Mouse (Mus musculus): ENCODE measurements around the gene Pcx. TPM values are rescaled to one million over a fixed set of nuclear protein-coding genes. Genes with fewer than 3 reads are reported as not detected.

Pcx gene
- polyA plus RNA-seq, 1 experiment: 4.0 TPM

GRCm38 (mm10) chr19:4480041-4480440 is 30.2 kb upstream of the Pcx start:
- Histone ChIP-seq H3K79me2 (ENCODE audit: control insufficient read depth, insufficient read depth) (peaks cover 3% of the 10 kb centered on the region), H3K79me3 (ENCODE audit: low read depth) (no peaks in the 10 kb centered on the region), H3K4me3 (ENCODE audit: insufficient read depth, poor library complexity, severe bottlenecking) (no peak overlapping the region), H3ac (ENCODE audit: control insufficient read depth, insufficient read length, low read depth) (no peak overlapping the region), H3K27me3 (ENCODE audit: control insufficient read depth, insufficient read depth, insufficient read length) (no peaks in the 10 kb centered on the region), H3K36me3 (ENCODE audit: control insufficient read depth, insufficient read depth) (no peaks in the 10 kb centered on the region)
- TF ChIP-seq MAX (IDR thresholded peaks at IDR 0.05) (no peak), CEBPB (IDR thresholded peaks at IDR 0.05; ENCODE audit: low read depth) (no peak), CTCF (IDR thresholded peaks at IDR 0.05; ENCODE audit: control insufficient read depth, insufficient read depth, insufficient read length) (no peak), USF1 (IDR thresholded peaks at IDR 0.05; ENCODE audit: low read depth) (no peak), MYOG (IDR thresholded peaks at IDR 0.05; ENCODE audit: control insufficient read depth, extremely low read depth, insufficient read length) (no peak), FOSL1 (IDR thresholded peaks at IDR 0.05; ENCODE audit: insufficient read depth, low read length, poor library complexity, severe bottlenecking) (no peak), MYOD1 (IDR thresholded peaks at IDR 0.05; ENCODE audit: control insufficient read depth, insufficient read length, low read depth) (no peak)

- Histone ChIP-seq H3K27me3 (ENCODE audit: control insufficient read depth, insufficient read depth, insufficient read length) (no peaks in the 10 kb centered on the region), H3ac (ENCODE audit: control insufficient read depth, insufficient read length, low read depth) (no peak overlapping the region), H3K4me3 (ENCODE audit: insufficient read depth, poor library complexity, severe bottlenecking) (no peak overlapping the region), H3K79me3 (ENCODE audit: low read depth) (no peaks in the 10 kb centered on the region), H3K36me3 (ENCODE audit: control insufficient read depth, insufficient read depth) (no peaks in the 10 kb centered on the region), H3K79me2 (ENCODE audit: control insufficient read depth, insufficient read depth) (no peaks in the 10 kb centered on the region)
- TF ChIP-seq USF1 (IDR thresholded peaks at IDR 0.05; ENCODE audit: low read depth): no peak
- no peak for TF ChIP-seq MAX (IDR thresholded peaks at IDR 0.05)
- no peak for TF ChIP-seq MYOD1 (IDR thresholded peaks at IDR 0.05; ENCODE audit: control insufficient read depth, insufficient read length, low read depth)
Observed at GRCm38 (mm10) chr19:4481326-4481725, 28.9 kb upstream of the Pcx start.

- no peaks in the 10 kb centered on the region for H3K79me3 ChIP-seq (ENCODE audit: low read depth)
- no peak overlapping the region for H3K4me3 ChIP-seq (ENCODE audit: insufficient read depth, poor library complexity, severe bottlenecking)
- TF ChIP-seq USF1 (IDR thresholded peaks at IDR 0.05; ENCODE audit: low read depth) (no peak), MAX (IDR thresholded peaks at IDR 0.05) (peak; percentile 19)
- H3K79me2 ChIP-seq (ENCODE audit: control insufficient read depth, insufficient read depth): no peaks in the 10 kb centered on the region
- no peaks in the 10 kb centered on the region for H3K27me3 ChIP-seq (ENCODE audit: control insufficient read depth, insufficient read depth, insufficient read length)
- no peak overlapping the region for H3ac ChIP-seq (ENCODE audit: control insufficient read depth, insufficient read length, low read depth)
- H3K36me3 ChIP-seq (ENCODE audit: control insufficient read depth, insufficient read depth): no peaks in the 10 kb centered on the region
Observed at GRCm38 (mm10) chr19:4482111-4482859, 28.0 kb upstream of the Pcx start.

- no peaks in the 10 kb centered on the region for H3K79me2 ChIP-seq (ENCODE audit: control insufficient read depth, insufficient read depth)
Observed at GRCm38 (mm10) chr19:4485006-4485405, 25.3 kb upstream of the Pcx start.

GRCm38 (mm10) chr19:4487877-4488276 is 22.4 kb upstream of the Pcx start:
- TF ChIP-seq FOSL1 (IDR thresholded peaks at IDR 0.05; ENCODE audit: insufficient read depth, low read length, poor library complexity, severe bottlenecking) (no peak), MYOG (IDR thresholded peaks at IDR 0.05; ENCODE audit: control insufficient read depth, extremely low read depth, insufficient read length) (no peak), CTCF (IDR thresholded peaks at IDR 0.05; ENCODE audit: control insufficient read depth, insufficient read depth, insufficient read length) (no peak), MYOD1 (IDR thresholded peaks at IDR 0.05; ENCODE audit: control insufficient read depth, insufficient read length, low read depth) (no peak), CEBPB (IDR thresholded peaks at IDR 0.05; ENCODE audit: low read depth) (no peak), MAX (IDR thresholded peaks at IDR 0.05) (no peak), USF1 (IDR thresholded peaks at IDR 0.05; ENCODE audit: low read depth) (no peak)
- no peaks in the 10 kb centered on the region for H3K79me2 ChIP-seq (ENCODE audit: control insufficient read depth, insufficient read depth)
- no peaks in the 10 kb centered on the region for H3K36me3 ChIP-seq (ENCODE audit: control insufficient read depth, insufficient read depth)
- H3K79me3 ChIP-seq (ENCODE audit: low read depth): no peaks in the 10 kb centered on the region
- no peaks in the 10 kb centered on the region for H3K27me3 ChIP-seq (ENCODE audit: control insufficient read depth, insufficient read depth, insufficient read length)
- no peak overlapping the region for H3ac ChIP-seq (ENCODE audit: control insufficient read depth, insufficient read length, low read depth)
- H3K4me3 ChIP-seq (ENCODE audit: insufficient read depth, poor library complexity, severe bottlenecking): no peak overlapping the region

More at GRCm38 (mm10) chr19:4485006-4485405, 25.3 kb upstream of the Pcx start:
- Histone ChIP-seq H3ac (ENCODE audit: control insufficient read depth, insufficient read length, low read depth) (no peak overlapping the region), H3K4me3 (ENCODE audit: insufficient read depth, poor library complexity, severe bottlenecking) (no peak overlapping the region), H3K36me3 (ENCODE audit: control insufficient read depth, insufficient read depth) (no peaks in the 10 kb centered on the region), H3K79me3 (ENCODE audit: low read depth) (no peaks in the 10 kb centered on the region), H3K27me3 (ENCODE audit: control insufficient read depth, insufficient read depth, insufficient read length) (no peaks in the 10 kb centered on the region)
- TF ChIP-seq MAX (IDR thresholded peaks at IDR 0.05) (no peak), USF1 (IDR thresholded peaks at IDR 0.05; ENCODE audit: low read depth) (no peak), MYOD1 (IDR thresholded peaks at IDR 0.05; ENCODE audit: control insufficient read depth, insufficient read length, low read depth) (no peak), MYOG (IDR thresholded peaks at IDR 0.05; ENCODE audit: control insufficient read depth, extremely low read depth, insufficient read length) (no peak), CTCF (IDR thresholded peaks at IDR 0.05; ENCODE audit: control insufficient read depth, insufficient read depth, insufficient read length) (no peak), FOSL1 (IDR thresholded peaks at IDR 0.05; ENCODE audit: insufficient read depth, low read length, poor library complexity, severe bottlenecking) (no peak), CEBPB (IDR thresholded peaks at IDR 0.05; ENCODE audit: low read depth) (no peak)

GRCm38 (mm10) chr19:4491080-4491695 is 19.1 kb upstream of the Pcx start:
- no peaks in the 10 kb centered on the region for H3K36me3 ChIP-seq (ENCODE audit: control insufficient read depth, insufficient read depth)
- TF ChIP-seq MYOG (IDR thresholded peaks at IDR 0.05; ENCODE audit: control insufficient read depth, extremely low read depth, insufficient read length) (no peak), USF1 (IDR thresholded peaks at IDR 0.05; ENCODE audit: low read depth) (no peak), CEBPB (IDR thresholded peaks at IDR 0.05; ENCODE audit: low read depth) (no peak), MYOD1 (IDR thresholded peaks at IDR 0.05; ENCODE audit: control insufficient read depth, insufficient read length, low read depth) (no peak), CTCF (IDR thresholded peaks at IDR 0.05; ENCODE audit: control insufficient read depth, insufficient read depth, insufficient read length) (no peak), MAX (IDR thresholded peaks at IDR 0.05) (no peak), FOSL1 (IDR thresholded peaks at IDR 0.05; ENCODE audit: insufficient read depth, low read length, poor library complexity, severe bottlenecking) (no peak)
- no peaks in the 10 kb centered on the region for H3K79me2 ChIP-seq (ENCODE audit: control insufficient read depth, insufficient read depth)
- no peaks in the 10 kb centered on the region for H3K27me3 ChIP-seq (ENCODE audit: control insufficient read depth, insufficient read depth, insufficient read length)
- no peak overlapping the region for H3ac ChIP-seq (ENCODE audit: control insufficient read depth, insufficient read length, low read depth)
- no peaks in the 10 kb centered on the region for H3K79me3 ChIP-seq (ENCODE audit: low read depth)
- no peak overlapping the region for H3K4me3 ChIP-seq (ENCODE audit: insufficient read depth, poor library complexity, severe bottlenecking)
